Comparison of ENCODE assay signal across 11 mouse cellular contexts in the genomic region with DNA sequence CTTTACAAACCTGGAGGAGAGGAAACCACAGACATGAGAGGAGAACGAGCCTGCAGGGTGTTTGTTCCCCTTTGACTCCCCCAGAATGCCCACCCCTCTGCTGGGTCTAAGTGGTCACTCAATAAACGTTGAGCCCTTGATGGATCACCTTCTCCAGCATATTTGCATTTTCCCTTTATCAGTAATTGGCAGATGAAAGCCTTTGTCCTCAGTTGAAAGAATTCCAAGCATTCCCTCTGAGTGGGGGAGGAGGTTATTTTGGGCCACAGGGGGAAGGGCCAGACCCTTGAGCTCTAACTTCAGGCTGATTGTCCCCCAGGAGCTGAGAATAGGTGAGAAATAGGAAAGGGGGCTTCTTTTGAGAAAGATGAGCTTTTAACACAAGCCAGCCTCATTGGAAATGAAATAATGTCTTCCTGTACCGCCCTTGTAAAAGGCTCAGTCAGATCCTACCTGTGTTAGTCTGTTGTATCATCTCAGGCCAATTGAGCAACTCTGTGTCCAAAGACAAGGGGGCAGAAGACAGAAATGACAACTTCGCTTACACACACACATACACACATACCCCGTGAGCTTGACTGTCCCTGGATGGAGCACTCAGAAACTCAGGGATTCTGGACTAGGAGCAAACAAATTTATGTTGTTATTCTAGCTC. TPM values are rescaled to one million over a fixed set of nuclear protein-coding genes. Genes with fewer than 3 reads are reported as not detected.
DNase-seq lines count a peak whose midpoint lies in the region; ATAC-seq and TF ChIP-seq lines count a peak whose summit lies in the region.
"Had no signal": no experiment of that assay in that cellular context is flagged by ENCODE, and none has a peak within 500 bp of the region (broad histone marks: within the 10 kb centered on the region; RNA-seq: fewer than 3 reads in every experiment).

No protein-coding gene starts in this region.

- H3K27ac ChIP-seq in heart, postnatal 0 days (ENCODE audit: low read depth), result peak overlapping the region; percentile 76
- H3K27ac ChIP-seq in ES-E14 (ENCODE audit: insufficient read depth, low read depth, low read length, poor library complexity, severe bottlenecking), result peak overlapping the region; percentile 65; the same call in 1 of the 2 replicates
- H3K27ac ChIP-seq in forebrain, embryonic 13.5 days, result peak overlapping the region; percentile 37; the same call in 1 of the 2 replicates
- peak overlapping the region; percentile 98 for H3K27ac ChIP-seq in midbrain, embryonic 10.5 days (replicated peaks)

- no peak for DNase-seq in heart, postnatal 0 days (ENCODE audit: low spot score)
- no peak for DNase-seq in heart, postnatal 25 days (ENCODE audit: low spot score)
- no peak for DNase-seq in ES-E14 (ENCODE audit: low read depth, low spot score)
- peak; percentile 29 for DNase-seq in midbrain, embryonic 10.5 days (ENCODE audit: low spot score)
- DNase-seq in B cell, adult 2 months, result no peak
- no peak for DNase-seq in adrenal gland, postnatal 36 days
- DNase-seq: gastrocnemius, postnatal 14 days had no signal

- H3K4me3 ChIP-seq in heart, postnatal 0 days (ENCODE audit: low read depth, low read length), result peak overlapping the region; percentile 90
- H3K4me3 ChIP-seq in ES-E14 (ENCODE audit: insufficient read depth in 1 of 2, low read depth in 1 of 2, low read length in 2 of 2, poor library complexity in 1 of 2, severe bottlenecking in 1 of 2), result peak overlapping the region; percentile 77 to 80; a peak in 3 of 4 replicates
- H3K4me3 ChIP-seq in forebrain, embryonic 13.5 days, result peak overlapping the region; percentile 64
- H3K4me3 ChIP-seq in midbrain, embryonic 10.5 days, result peak overlapping the region; percentile 82

- TF ChIP-seq EP300 in heart, postnatal 0 days (IDR thresholded peaks at IDR 0.05; ENCODE audit: low read depth), result peak; percentile 49; the same call in 1 of the 2 replicates

- intact Hi-C loops in heart, postnatal 25 days (cut with DNase I), result no loop called here

- no peaks in the 10 kb centered on the region for H3K36me3 ChIP-seq in heart, postnatal 0 days (replicated peaks; ENCODE audit: control insufficient read depth, insufficient read depth, low read length)
- H3K36me3 ChIP-seq in ES-E14 (ENCODE audit: control insufficient read depth, insufficient read depth, low read length, poor library complexity, severe bottlenecking), result no peaks in the 10 kb centered on the region
- 0 out of 2 replicates have a peak, but pooled peaks cover 3% of the 10 kb centered on the region for H3K36me3 ChIP-seq in forebrain, embryonic 13.5 days (ENCODE audit: poor library complexity, severe bottlenecking)
- H3K36me3 ChIP-seq in midbrain, embryonic 10.5 days, result peaks cover 3% of the 10 kb centered on the region; the same call in 1 of the 2 replicates

- 18% methylated on average over 5 of the region's 5 CpGs for WGBS in heart, postnatal 0 days
- 26% methylated on average over 5 of the region's 5 CpGs for WGBS in forebrain, embryonic 13.5 days
- 33% methylated on average over 5 of the region's 5 CpGs for WGBS in midbrain, embryonic 10.5 days

- H3K27me3 ChIP-seq in heart, postnatal 0 days (ENCODE audit: control insufficient read depth, insufficient read depth, low read length), result no peaks in the 10 kb centered on the region
- no peaks in the 10 kb centered on the region for H3K27me3 ChIP-seq in forebrain, embryonic 13.5 days
- no peaks in the 10 kb centered on the region for H3K27me3 ChIP-seq in midbrain, embryonic 10.5 days (ENCODE audit: low read depth, poor library complexity, severe bottlenecking)

- in situ Hi-C loops in ES-E14 (cut with MboI; ENCODE audit: low sequenced_read_pairs in 2 of 2, unreplicated experiment in 2 of 2), result no loop called here

- peak overlapping the region; percentile 51; the same call in 1 of the 2 replicates for H3K9ac ChIP-seq in heart, postnatal 0 days (replicated peaks; ENCODE audit: low read depth, low read length)
- H3K9ac ChIP-seq in ES-E14 (ENCODE audit: insufficient read depth, low read depth, low read length, poor library complexity, severe bottlenecking), result peak overlapping the region; percentile 31
- peak overlapping the region; percentile 85 for H3K9ac ChIP-seq in forebrain, embryonic 13.5 days

- ATAC-seq in heart, postnatal 0 days (ENCODE audit: insufficient read depth, low read depth), result no peak
- ATAC-seq in forebrain, embryonic 13.5 days, result no peak
- no peak for ATAC-seq in erythroblast, adult 5-6 weeks (replicated peaks; ENCODE audit: low FRiP score, poor library complexity, severe bottlenecking)

- no peaks in the 10 kb centered on the region for H3K9me3 ChIP-seq in heart, postnatal 0 days (replicated peaks; ENCODE audit: control insufficient read depth, low read length)
- no peaks in the 10 kb centered on the region for H3K9me3 ChIP-seq in ES-E14 (ENCODE audit: control insufficient read depth, insufficient read depth, low read depth, low read length)
- H3K9me3 ChIP-seq in forebrain, embryonic 13.5 days (replicated peaks), result no peaks in the 10 kb centered on the region
- H3K9me3 ChIP-seq in midbrain, embryonic 10.5 days (replicated peaks), result no peaks in the 10 kb centered on the region
- H3K9me3 ChIP-seq: G1E had no signal

- peak overlapping the region; percentile 99 for H3K4me2 ChIP-seq in heart, postnatal 0 days (ENCODE audit: low read depth, low read length)
- peak overlapping the region; percentile 92 for H3K4me2 ChIP-seq in forebrain, embryonic 13.5 days

- H3K4me1 ChIP-seq in heart, postnatal 0 days (ENCODE audit: control insufficient read depth, insufficient read depth), result peaks cover 35% of the 10 kb centered on the region
- H3K4me1 ChIP-seq in ES-E14 (ENCODE audit: control insufficient read depth in 2 of 2, insufficient read depth in 2 of 2, low read length in 2 of 2, poor library complexity in 1 of 2), result peaks cover 11 to 19% of the 10 kb centered on the region in 2 experiments
- peaks cover 55% of the 10 kb centered on the region for H3K4me1 ChIP-seq in forebrain, embryonic 13.5 days
- peaks cover 84% of the 10 kb centered on the region for H3K4me1 ChIP-seq in midbrain, embryonic 10.5 days

- TF ChIP-seq CTCF in heart, postnatal 0 days (IDR thresholded peaks at IDR 0.05; ENCODE audit: low read depth), result no peak

TF ChIP-seq in ES-E14, 5 proteins besides CTCF, POLR2A, EP300 and RAD21:
- TF ChIP-seq MAFK (IDR thresholded peaks at IDR 0.05; ENCODE audit: insufficient read depth, low read depth, low read length) (no peak), ZC3H11A (IDR thresholded peaks at IDR 0.05; ENCODE audit: borderline replicate concordance, low read depth, low read length) (no peak), CHD2 (IDR thresholded peaks at IDR 0.05; ENCODE audit: low read depth, low read length) (peak; percentile 70)

RNA-seq across cellular contexts. Expression of a gene that starts 1.9 kb away (rescaled TPM):
- total RNA-seq in heart, postnatal 0 days (2014; rRNA removed; ENCODE audit: low replicate concordance), result 29.3 and 38.8 TPM in 2 replicates
- 12.4 and 14.7 TPM in 2 replicates for polyA plus RNA-seq in heart, postnatal 0 days (2015; fragmentation: Nextera tagmentation; extraction: Ambion mirVana)
- total RNA-seq in heart, postnatal 25 days (2021), result 10 to 100 TPM; 15.4 to 16.8 TPM
- total RNA-seq in ES-E14 (2012; rRNA removed), result 66.1 and 68.6 TPM in 2 replicates
- polyA plus RNA-seq in forebrain, embryonic 13.5 days (2015; fragmentation: Nextera tagmentation; extraction: Ambion mirVana), result 107 and 108 TPM in 2 replicates
- 77.9 and 83.9 TPM in 2 replicates for polyA plus RNA-seq in midbrain, embryonic 10.5 days (2016; fragmentation: Nextera tagmentation; extraction: Ambion mirVana)
- 10 to 100 TPM; 13.4 to 14.7 TPM for total RNA-seq in adrenal gland, postnatal 36 days (2021)
- 7.5 and 9.4 TPM in 2 replicates for total RNA-seq in erythroblast, adult 5-6 weeks (2015; ENCODE audit: low replicate concordance)
- total RNA-seq in erythroblast, adult 5-6 weeks (2017; ENCODE audit: low replicate concordance), result 11.3 and 28.3 TPM in 2 replicates

RNA-seq across cellular contexts. Expression of a gene that starts 23.4 kb away (rescaled TPM):
- total RNA-seq in heart, postnatal 0 days (2014; rRNA removed; ENCODE audit: low replicate concordance), result 23.9 and 43.4 TPM in 2 replicates
- 18.7 and 21.2 TPM in 2 replicates for polyA plus RNA-seq in heart, postnatal 0 days (2015; fragmentation: Nextera tagmentation; extraction: Ambion mirVana)
- total RNA-seq in heart, postnatal 25 days (2021), result 10 to 100 TPM; 15.1 to 16.1 TPM
- total RNA-seq in ES-E14 (2012; rRNA removed), result 20.0 and 33.4 TPM in 2 replicates
- 10.6 and 10.8 TPM in 2 replicates for polyA plus RNA-seq in forebrain, embryonic 13.5 days (2015; fragmentation: Nextera tagmentation; extraction: Ambion mirVana)
- polyA plus RNA-seq in midbrain, embryonic 10.5 days (2016; fragmentation: Nextera tagmentation; extraction: Ambion mirVana), result 8.7 and 10.3 TPM in 2 replicates
- total RNA-seq in adrenal gland, postnatal 36 days (2021), result 10 to 100 TPM in 1 of 2 experiments, 1 to 10 TPM in 1; 9.2 to 12.3 TPM
- total RNA-seq in erythroblast, adult 5-6 weeks (2015; ENCODE audit: low replicate concordance), result 23.6 and 25.1 TPM in 2 replicates
- total RNA-seq in erythroblast, adult 5-6 weeks (2017; ENCODE audit: low replicate concordance), result 0.84 and 7.8 TPM in 2 replicates

RNA-seq across cellular contexts. Expression of a gene that starts 55.3 kb away (rescaled TPM):
- not detected in 2 replicates for total RNA-seq in heart, postnatal 0 days (2014; rRNA removed; ENCODE audit: low replicate concordance)
- 0.36 TPM in 1 of 2 replicates, not detected in the other for polyA plus RNA-seq in heart, postnatal 0 days (2015; fragmentation: Nextera tagmentation; extraction: Ambion mirVana)
- total RNA-seq in heart, postnatal 25 days (2021), result not detected
- 0.62 and 0.63 TPM in 2 replicates for total RNA-seq in ES-E14 (2012; rRNA removed)
- polyA plus RNA-seq in forebrain, embryonic 13.5 days (2015; fragmentation: Nextera tagmentation; extraction: Ambion mirVana), result 0.79 and 1.1 TPM in 2 replicates
- polyA plus RNA-seq in midbrain, embryonic 10.5 days (2016; fragmentation: Nextera tagmentation; extraction: Ambion mirVana), result 0.21 and 0.67 TPM in 2 replicates
- not detected for total RNA-seq in adrenal gland, postnatal 36 days (2021)
- total RNA-seq in erythroblast, adult 5-6 weeks (2015; ENCODE audit: low replicate concordance), result not detected in 2 replicates
- not detected in 2 replicates for total RNA-seq in erythroblast, adult 5-6 weeks (2017; ENCODE audit: low replicate concordance)
- total RNA-seq: G1E; gastrocnemius, postnatal 14 days; liver, adult 2 months had no signal
- polyA plus RNA-seq: G1E; liver, adult 2 months had no signal

Comparison
In these comparisons a context has a peak if more than half of its experiments do, and no peak if none do; other contexts are left out.
1. H3K27ac ChIP-seq: peak in every context shown above with its lines; median percentile 98 in midbrain, embryonic 10.5 days; 76 in heart, postnatal 0 days; 65 in ES-E14; 37 in forebrain, embryonic 13.5 days.
2. H3K9ac ChIP-seq: peak in every context shown above with its lines; median percentile 85 in forebrain, embryonic 13.5 days; 51 in heart, postnatal 0 days; 31 in ES-E14.